Mouse (Mus musculus) midbrain, embryonic 15.5 days (tissue): Measurements from ENCODE around the gene Vmn1r54. TPM values are rescaled to one million over a fixed set of nuclear protein-coding genes. Genes with fewer than 3 reads are reported as not detected.
"Not testable (repeated sequence)": the region's sequence is repeated elsewhere in the genome, so short reads cannot be mapped to it uniquely, and the experiment has no call there.

Experiments
- ATAC-seq: fragments of 200-750 bp; cut with Nextera tagmentation; replicated peaks from 2 replicates; pipeline ENCODE4 v1.8.0; 2017; ENCODE audit warnings: moderate TSS enrichment
- H3K27ac ChIP-seq: fragments of 300-500 bp; sonication (generic); 2 replicates; pipeline ENCODE4 v1.5.1; 2015; ENCODE audit warnings: mild to moderate bottlenecking, inconsistent platforms
- H3K27me3 ChIP-seq: fragments of 300-500 bp; sonication (generic); replicated peaks from 2 replicates; pipeline ENCODE4 v1.6.1; 2015; ENCODE audit warnings: inconsistent platforms
- H3K36me3 ChIP-seq: fragments of 300-500 bp; sonication (generic); replicated peaks from 2 replicates; pipeline ENCODE4 v1.6.1; 2015; ENCODE audit warnings: inconsistent platforms
- H3K4me1 ChIP-seq: fragments of 300-500 bp; sonication (generic); 2 replicates; pipeline ENCODE4 v1.6.1; 2015; ENCODE audit warnings: inconsistent platforms
- H3K4me2 ChIP-seq: fragments of 300-500 bp; sonication (generic); 2 replicates; pipeline ENCODE4 v1.6.1; 2015; ENCODE audit warnings: inconsistent platforms, mild to moderate bottlenecking, moderate library complexity
- H3K4me3 ChIP-seq: fragments of 300-500 bp; sonication (generic); 2 replicates; pipeline ENCODE4 v1.5.1; 2015; ENCODE audit warnings: mild to moderate bottlenecking, inconsistent platforms
- H3K9ac ChIP-seq: fragments of 300-500 bp; sonication (generic); 2 replicates; pipeline ENCODE4 v1.6.1; 2015; ENCODE audit warnings: mild to moderate bottlenecking, inconsistent platforms
- H3K9me3 ChIP-seq: fragments of 300-500 bp; sonication (generic); 2 replicates; pipeline ENCODE4 v1.6.1; 2016; ENCODE audit warnings: inconsistent platforms
- WGBS: fragments of 180-500 bp; shearing (Covaris S2); methylation state at CpG from one replicate; pipeline ENCODE4 v1.1.7; 2015; ENCODE audit warnings: mixed read lengths; 5-methylcytosine and 5-hydroxymethylcytosine counted together
- polyA plus RNA-seq: library from polyadenylated mRNA; unstranded; fragments of >200 nt; fragmentation: Nextera tagmentation; extraction: Ambion mirVana; gene quantifications from 2 replicates; pipeline ENCODE4 v1.2.1, GENCODE M21; 2015

The Vmn1r54 gene
- polyA plus RNA-seq = not detected in 2 replicates

GRCm38 (mm10) chr6:90246000-90246399, at the start of gene Vmn1r54:
Gene Vmn1r54 (plus strand): TSS chr6:90246300.
- H3K4me3 ChIP-seq = no peak within 1 kb of the TSS
- no peak within 1 kb of the TSS for H3K9ac ChIP-seq
- WGBS = 79% methylated on average over 1 of the region's 1 CpGs
- ATAC-seq = no peak
- no peaks in the 10 kb centered on the region for H3K27me3 ChIP-seq
- H3K4me1 ChIP-seq = no peaks in the 10 kb centered on the region
- no peak within 1 kb of the TSS for H3K4me2 ChIP-seq
- H3K9me3 ChIP-seq = no peaks in the 10 kb centered on the region
- H3K27ac ChIP-seq = no peak within 1 kb of the TSS
- H3K36me3 ChIP-seq = no peaks in the 10 kb centered on the region

DNA sequence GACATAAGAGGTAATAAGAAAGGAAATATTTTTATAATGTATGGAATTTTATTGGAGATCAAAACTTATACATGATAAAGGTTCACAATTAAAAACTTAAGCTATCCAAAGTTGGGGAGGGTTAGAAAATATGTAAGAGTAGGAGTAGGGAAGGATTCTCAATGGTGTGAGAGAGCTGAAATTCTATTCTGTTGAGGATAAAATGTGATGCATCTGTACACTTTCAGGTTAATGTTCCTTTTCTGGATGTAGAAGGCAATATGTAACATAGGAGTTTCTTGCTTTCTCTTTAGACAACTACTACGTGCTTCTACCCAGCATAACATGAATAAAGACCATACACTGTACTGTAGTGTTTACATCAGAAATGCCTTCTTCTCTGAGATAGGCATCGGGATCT, 43.6 kb upstream of the Vmn1r54 start, which contains the start of gene V1ra8:
Gene V1ra8 (plus strand): TSS at position 301 of the 400 bp plus-strand sequence.
- not testable (repeated sequence) for H3K9ac ChIP-seq, ATAC-seq

GRCm38 (mm10) chr6:90224338-90224737, 21.8 kb upstream of the Vmn1r54 start, which contains the start of gene Vmn1r53:
Gene Vmn1r53 (minus strand): TSS chr6:90224438.
- H3K27me3 ChIP-seq = no peaks in the 10 kb centered on the region
- H3K9ac ChIP-seq = no peak within 1 kb of the TSS
- no peaks in the 10 kb centered on the region for H3K9me3 ChIP-seq
- no peak within 1 kb of the TSS for H3K27ac ChIP-seq
- no peak for ATAC-seq
- 79% methylated on average over 1 of the region's 1 CpGs for WGBS
- no peak within 1 kb of the TSS for H3K4me2 ChIP-seq
- no peaks in the 10 kb centered on the region for H3K4me1 ChIP-seq
- H3K4me3 ChIP-seq = no peak within 1 kb of the TSS
- H3K36me3 ChIP-seq = no peaks in the 10 kb centered on the region

More for the DNA sequence above, 43.6 kb upstream of the Vmn1r54 start, which contains the start of gene V1ra8:
- H3K4me1 ChIP-seq, H3K36me3 ChIP-seq, H3K9me3 ChIP-seq, H3K27me3 ChIP-seq, H3K4me2 ChIP-seq, H3K4me3 ChIP-seq, H3K27ac ChIP-seq: not testable (repeated sequence)
- 85% methylated on average over 2 of the region's 2 CpGs for WGBS

GRCm38 (mm10) chr6:90232114-90232513, 14.0 kb upstream of the Vmn1r54 start:
- not testable (repeated sequence) for H3K27ac ChIP-seq, H3K4me1 ChIP-seq, H3K9me3 ChIP-seq, H3K4me3 ChIP-seq, H3K9ac ChIP-seq, ATAC-seq, H3K4me2 ChIP-seq, H3K36me3 ChIP-seq, H3K27me3 ChIP-seq
- 90% methylated on average over 4 of the region's 4 CpGs for WGBS

DNA sequence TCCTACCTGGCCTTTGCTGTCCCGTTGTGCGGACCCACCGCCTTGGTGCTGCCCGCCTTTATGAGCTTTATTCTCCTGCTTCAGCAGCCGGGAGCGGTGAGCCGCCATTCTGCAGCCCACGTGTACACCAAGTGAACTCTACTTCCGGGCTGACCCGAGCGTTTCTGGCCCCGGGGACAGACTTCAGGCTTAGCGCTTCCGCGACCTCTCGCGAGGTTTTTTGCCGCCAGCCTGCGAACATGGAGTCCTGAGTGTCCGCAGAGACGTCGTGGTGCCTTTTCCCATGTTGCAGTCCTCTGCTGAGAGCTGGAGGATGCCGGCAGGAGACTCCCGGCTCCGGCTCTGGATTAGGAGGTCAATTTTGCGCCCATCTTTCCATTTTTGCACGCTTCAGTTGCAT, 13.4 kb upstream of the Vmn1r54 start:
- H3K9me3 ChIP-seq = no peaks in the 10 kb centered on the region
- ATAC-seq = no peak
- no peak overlapping the region for H3K4me3 ChIP-seq
- no peaks in the 10 kb centered on the region for H3K36me3 ChIP-seq
- no peak overlapping the region for H3K27ac ChIP-seq
- H3K4me2 ChIP-seq = no peak overlapping the region
- H3K4me1 ChIP-seq = no peaks in the 10 kb centered on the region
- no peaks in the 10 kb centered on the region for H3K27me3 ChIP-seq
- H3K9ac ChIP-seq = no peak overlapping the region
- WGBS = 66% methylated on average over 27 of the region's 27 CpGs

DNA sequence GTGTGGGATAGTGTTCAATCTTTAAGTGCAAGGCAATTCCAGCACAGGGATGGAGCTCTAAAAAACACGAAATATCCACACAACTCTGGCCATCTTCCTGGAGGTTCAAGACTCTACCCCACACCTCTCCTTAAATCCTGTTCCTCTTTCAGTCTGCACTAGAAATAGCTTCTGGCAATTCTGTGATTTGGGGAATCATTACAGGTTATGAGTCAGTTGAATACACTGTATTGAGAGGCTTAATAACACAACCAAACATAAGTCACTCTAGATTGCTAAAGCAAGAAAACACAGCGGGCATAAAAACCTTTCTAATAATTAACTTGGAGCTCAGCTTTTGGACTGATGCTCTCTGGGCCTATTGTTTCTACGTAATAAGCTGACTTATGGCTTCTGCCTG, 2.1 kb upstream of the Vmn1r54 start:
- Histone ChIP-seq H3K4me1 (no peaks in the 10 kb centered on the region), H3K27me3 (no peaks in the 10 kb centered on the region), H3K9me3 (no peaks in the 10 kb centered on the region), H3K4me2 (no peak overlapping the region), H3K9ac (no peak overlapping the region), H3K27ac (no peak overlapping the region), H3K4me3 (no peak overlapping the region), H3K36me3 (no peaks in the 10 kb centered on the region)
- 87% methylated on average over 3 of the region's 3 CpGs for WGBS
- ATAC-seq = no peak

GRCm38 (mm10) chr6:90288265-90288664, 42.2 kb downstream of the Vmn1r54 start:
- H3K9ac ChIP-seq = no peak overlapping the region
- no peak for ATAC-seq
- H3K27ac ChIP-seq = no peak overlapping the region
- no peak overlapping the region for H3K4me2 ChIP-seq
- WGBS = 57% methylated on average over 12 of the region's 12 CpGs
- H3K27me3 ChIP-seq = no peaks in the 10 kb centered on the region
- no peaks in the 10 kb centered on the region for H3K9me3 ChIP-seq
- H3K36me3 ChIP-seq = no peaks in the 10 kb centered on the region
- no peak overlapping the region for H3K4me3 ChIP-seq
- H3K4me1 ChIP-seq = no peaks in the 10 kb centered on the region

GRCm38 (mm10) chr6:90300919-90301318, 54.8 kb downstream of the Vmn1r54 start, which contains the start of gene BC048671:
Gene BC048671 (plus strand): TSS chr6:90301219.
- no peaks in the 10 kb centered on the region for H3K4me1 ChIP-seq
- no peaks in the 10 kb centered on the region for H3K36me3 ChIP-seq
- no peak for ATAC-seq
- H3K27me3 ChIP-seq = no peaks in the 10 kb centered on the region
- H3K9me3 ChIP-seq = no peaks in the 10 kb centered on the region
- no peak within 1 kb of the TSS for H3K27ac ChIP-seq
- WGBS = 88% methylated on average over 1 of the region's 1 CpGs
- H3K4me2 ChIP-seq = no peak within 1 kb of the TSS
- no peak within 1 kb of the TSS for H3K4me3 ChIP-seq
- H3K9ac ChIP-seq = no peak within 1 kb of the TSS

- Histone ChIP-seq H3K9me3 (peaks cover 6% of the 10 kb centered on the region; the same call in 1 of the 2 replicates), H3K4me1 (no peaks in the 10 kb centered on the region), H3K27me3 (no peaks in the 10 kb centered on the region), H3K27ac (no peak overlapping the region), H3K4me3 (no peak overlapping the region), H3K4me2 (no peak overlapping the region), H3K9ac (no peak overlapping the region), H3K36me3 (no peaks in the 10 kb centered on the region)
- 88% methylated on average over 6 of the region's 6 CpGs for WGBS
- ATAC-seq = no peak
Observed at GRCm38 (mm10) chr6:90306315-90306975, 60.3 kb downstream of the Vmn1r54 start.

DNA sequence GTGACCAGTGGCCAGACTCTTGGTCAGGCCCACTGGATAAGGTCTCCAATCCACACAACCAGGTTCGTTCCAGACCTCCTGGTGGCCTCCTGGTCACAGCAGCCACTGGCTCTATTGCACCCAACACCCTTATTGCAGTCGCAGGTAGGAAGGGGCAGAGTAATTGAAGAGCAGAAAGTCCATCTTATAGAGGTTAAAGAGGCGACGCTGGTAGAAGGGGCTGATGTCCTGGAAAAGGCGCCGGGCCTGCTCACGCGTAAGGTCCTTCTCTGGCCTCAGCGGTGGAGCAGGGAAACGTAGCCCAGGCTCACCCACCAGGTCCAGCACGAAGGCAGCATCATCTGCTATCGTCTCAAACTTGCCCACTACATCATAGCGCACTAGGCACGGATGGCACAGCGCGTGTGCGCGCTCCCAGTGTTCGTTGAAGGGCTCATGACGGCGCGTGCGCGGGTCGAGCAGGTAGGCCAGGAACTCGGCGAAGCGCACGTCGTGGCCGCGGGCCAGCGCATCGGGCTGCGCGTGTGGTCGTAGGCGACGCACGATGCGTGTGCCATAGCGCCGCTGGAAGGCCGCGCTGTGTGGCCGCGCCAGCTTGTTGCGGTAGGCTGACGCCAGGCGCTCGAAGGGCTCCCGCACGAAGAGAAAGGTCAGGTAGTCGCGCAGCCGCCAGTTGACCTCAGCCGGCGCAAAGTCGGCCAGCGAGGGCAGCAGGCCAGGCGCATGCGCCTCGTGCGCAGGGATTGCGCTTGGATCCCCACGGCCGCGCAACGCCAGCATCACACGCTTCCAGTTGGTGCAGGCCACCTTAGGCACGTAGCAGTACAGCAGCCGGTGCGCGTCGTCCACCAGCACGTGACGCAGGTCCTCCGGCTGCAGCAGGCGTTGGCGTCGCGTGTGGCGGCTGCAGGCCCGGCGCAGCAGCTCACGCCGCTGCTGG, 63.0 kb downstream of the Vmn1r54 start:
- Histone ChIP-seq H3K27ac (no peak overlapping the region), H3K4me2 (no peak overlapping the region), H3K9ac (no peak overlapping the region), H3K27me3 (no peaks in the 10 kb centered on the region), H3K36me3 (no peaks in the 10 kb centered on the region), H3K4me3 (no peak overlapping the region), H3K9me3 (peaks cover 6% of the 10 kb centered on the region; the same call in 1 of the 2 replicates), H3K4me1 (no peaks in the 10 kb centered on the region)
- no peak for ATAC-seq
- WGBS = 84% methylated on average over 87 of the region's 87 CpGs

DNA sequence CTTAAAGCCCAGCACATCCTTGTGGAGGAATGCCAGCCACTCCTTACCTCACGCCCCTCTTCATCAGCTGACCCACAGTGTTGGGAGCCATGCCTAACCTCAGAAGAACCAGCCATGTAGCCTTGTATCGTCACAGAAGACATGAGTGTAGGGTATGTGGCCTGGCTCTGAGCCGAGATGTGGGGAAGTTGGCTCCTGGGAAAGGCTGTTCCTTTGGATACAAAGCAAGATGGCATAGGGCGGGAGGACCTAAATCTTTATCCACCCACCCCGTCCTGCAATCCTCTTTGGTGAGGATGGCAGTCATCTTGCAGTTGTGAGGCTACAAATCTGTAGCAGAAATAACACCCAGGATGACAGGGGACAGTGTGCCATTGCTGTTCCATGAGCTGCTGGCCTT, 69.9 kb downstream of the Vmn1r54 start:
- H3K36me3 ChIP-seq = no peaks in the 10 kb centered on the region
- no peak overlapping the region for H3K4me2 ChIP-seq
- no peak overlapping the region for H3K9ac ChIP-seq
- no peaks in the 10 kb centered on the region for H3K4me1 ChIP-seq
- H3K27me3 ChIP-seq = no peaks in the 10 kb centered on the region
- no peaks in the 10 kb centered on the region for H3K9me3 ChIP-seq
- no peak overlapping the region for H3K4me3 ChIP-seq
- no peak overlapping the region for H3K27ac ChIP-seq
- no peak for ATAC-seq
- WGBS = 84% methylated on average over 5 of the region's 5 CpGs

DNA sequence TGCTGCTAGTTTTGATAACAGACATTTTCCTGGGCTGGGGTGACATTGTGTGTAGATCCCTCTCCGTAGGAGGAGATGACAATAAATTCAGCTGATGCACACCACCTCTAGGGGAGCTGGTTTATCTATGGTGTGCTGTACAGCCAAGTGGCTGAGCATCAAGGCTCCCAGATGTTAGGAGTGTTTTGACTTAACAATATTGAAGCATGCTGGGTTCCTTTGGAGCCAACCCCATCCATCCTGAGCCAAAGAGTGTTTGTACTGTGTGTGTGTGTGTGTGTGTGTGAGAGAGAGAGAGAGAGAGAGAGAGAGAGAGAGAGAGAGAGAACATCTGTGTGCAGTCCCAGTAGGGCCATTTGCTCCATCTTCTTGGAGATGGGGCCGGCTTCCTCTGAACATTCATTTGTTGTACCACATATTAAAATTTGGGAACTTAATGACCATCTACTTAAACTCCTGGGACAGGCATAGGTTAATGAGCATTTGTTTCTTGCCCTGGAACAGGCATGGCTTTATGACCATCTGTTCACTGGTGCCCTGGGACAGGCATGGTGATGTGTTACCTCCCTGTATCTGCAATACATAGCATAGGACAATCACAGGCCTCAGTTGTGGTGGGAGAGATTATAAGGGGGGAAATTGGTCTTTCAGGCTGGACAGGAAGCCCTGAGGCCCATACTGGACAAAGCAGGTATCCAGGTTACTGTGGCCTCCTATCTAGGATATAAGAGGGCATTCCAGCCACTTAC, 71.6 kb downstream of the Vmn1r54 start:
- Histone ChIP-seq H3K4me3 (no peak overlapping the region), H3K27ac (no peak overlapping the region), H3K4me1 (no peaks in the 10 kb centered on the region), H3K27me3 (no peaks in the 10 kb centered on the region), H3K9ac (no peak overlapping the region), H3K36me3 (no peaks in the 10 kb centered on the region), H3K4me2 (no peak overlapping the region), H3K9me3 (no peaks in the 10 kb centered on the region)
- ATAC-seq = no peak
- 68% methylated on average over 2 of the region's 2 CpGs for WGBS
